Comparison of ENCODE assay signal across 8 mouse cellular contexts in genomic region chr11:70668771-70669505, GRCm38 (mm10). TPM values are rescaled to one million over a fixed set of nuclear protein-coding genes. Genes with fewer than 3 reads are reported as not detected.
DNase-seq lines count a peak whose midpoint lies in the region; ATAC-seq and TF ChIP-seq lines count a peak whose summit lies in the region.

TSS of gene Spag7 (minus strand) at chr11:70669416.

- no peaks in the 10 kb centered on the region for H3K9me3 ChIP-seq in G1E (replicated peaks)
- no peaks in the 10 kb centered on the region for H3K9me3 ChIP-seq in forebrain, embryonic 16.5 days (ENCODE audit: control insufficient read depth, low read length)
- H3K9me3 ChIP-seq in lung, embryonic 14.5 days (ENCODE audit: low read depth, low read length) = no peaks in the 10 kb centered on the region

- TF ChIP-seq CTCF in G1E (IDR thresholded peaks at IDR 0.05; ENCODE audit: low read depth, low read length) = no peak
- TF ChIP-seq CTCF in layer of hippocampus, adult 2 months (conservative IDR thresholded peaks at IDR 0.05) = no peak
- no peak for TF ChIP-seq CTCF in lung, embryonic 14.5 days (IDR thresholded peaks at IDR 0.05; ENCODE audit: low read depth)
- no peak for TF ChIP-seq CTCF in olfactory bulb, adult 2 months (IDR thresholded peaks at IDR 0.05; ENCODE audit: insufficient read depth, low read depth, low read length)
- no peak for TF ChIP-seq CTCF in thymus, adult 2 months (IDR thresholded peaks at IDR 0.05; ENCODE audit: borderline replicate concordance, control insufficient read depth, extremely low read depth, insufficient read depth, low read length, poor library complexity)

- intact Hi-C loops in heart, postnatal 36 days (cut with DNase I) = loop anchor here (1.0 kb wide), 1 partner anchor 13 kb away; no protein-coding TSS in a partner anchor

- no peaks in the 10 kb centered on the region for H3K27me3 ChIP-seq in G1E (ENCODE audit: insufficient read depth, low read length)
- H3K27me3 ChIP-seq in forebrain, embryonic 16.5 days (replicated peaks; ENCODE audit: control insufficient read depth, insufficient read depth, low read length) = no peaks in the 10 kb centered on the region
- no peaks in the 10 kb centered on the region for H3K27me3 ChIP-seq in lung, embryonic 14.5 days (ENCODE audit: insufficient read depth, low read length)
- H3K27me3 ChIP-seq in thymus, adult 2 months (ENCODE audit: control insufficient read depth, insufficient read depth, low read length) = no peaks in the 10 kb centered on the region

- peak; percentile 98 for DNase-seq in G1E (ENCODE audit: low spot score)
- DNase-seq in cerebellum, adult 18-20 months = peak; percentile 94 to 100
- peak; percentile 94 to 97 for DNase-seq in heart, postnatal 36 days
- peak; percentile 92 to 99 for DNase-seq in layer of hippocampus, adult 2 months (ENCODE audit: low spot score in 2 of 2)
- DNase-seq in lung, embryonic 14.5 days = peak; percentile 99
- DNase-seq in thymus, adult 2 months = peak; percentile 96

- peak within 1 kb of the TSS; percentile 77 for H3K4me3 ChIP-seq in G1E (ENCODE audit: low read depth, low read length)
- peak within 1 kb of the TSS; percentile 66 for H3K4me3 ChIP-seq in forebrain, embryonic 16.5 days (replicated peaks; ENCODE audit: low read length)
- H3K4me3 ChIP-seq in layer of hippocampus, adult 2 months = peak within 1 kb of the TSS; percentile 82
- H3K4me3 ChIP-seq in lung, embryonic 14.5 days (ENCODE audit: low read depth, low read length) = peak within 1 kb of the TSS; percentile 53
- peak within 1 kb of the TSS; percentile 70 for H3K4me3 ChIP-seq in olfactory bulb, adult 2 months (ENCODE audit: insufficient read depth, low read depth, low read length)
- peak within 1 kb of the TSS; percentile 76 for H3K4me3 ChIP-seq in thymus, adult 2 months (ENCODE audit: control insufficient read depth, insufficient read depth, low read length)

- peak within 1 kb of the TSS; percentile 63 for H3K9ac ChIP-seq in forebrain, embryonic 16.5 days (replicated peaks; ENCODE audit: low read depth, low read length)
- H3K9ac ChIP-seq in lung, embryonic 14.5 days = peak within 1 kb of the TSS; percentile 58

- H3K27ac ChIP-seq in forebrain, embryonic 16.5 days (ENCODE audit: low read length) = peak within 1 kb of the TSS; percentile 97
- H3K27ac ChIP-seq in layer of hippocampus, adult 2 months = peak within 1 kb of the TSS; percentile 99
- H3K27ac ChIP-seq in lung, embryonic 14.5 days (ENCODE audit: low read depth) = peak within 1 kb of the TSS; percentile 96
- peak within 1 kb of the TSS; percentile 96 for H3K27ac ChIP-seq in olfactory bulb, adult 2 months (ENCODE audit: insufficient read depth, low read depth, low read length)
- peak within 1 kb of the TSS; percentile 89 for H3K27ac ChIP-seq in thymus, adult 2 months (ENCODE audit: control insufficient read depth, insufficient read depth, low read length)

- H3K4me2 ChIP-seq in forebrain, embryonic 16.5 days (ENCODE audit: low read length) = peak within 1 kb of the TSS; percentile 85
- peak within 1 kb of the TSS; percentile 83 for H3K4me2 ChIP-seq in lung, embryonic 14.5 days

- TF ChIP-seq POLR2A in olfactory bulb, adult 2 months (IDR thresholded peaks at IDR 0.05; ENCODE audit: insufficient read depth, low read depth, low read length) = peak; percentile 86
- TF ChIP-seq POLR2A in thymus, adult 2 months (IDR thresholded peaks at IDR 0.05; ENCODE audit: control insufficient read depth, extremely low read depth, insufficient read depth, low read length, poor library complexity) = peak; percentile 53; the same call in 1 of the 2 replicates

- peak; percentile 87 for ATAC-seq in G1E (ENCODE audit: extremely low read depth, insufficient number of reproducible peaks, low FRiP score, poor library complexity, severe bottlenecking)
- peak; percentile 97 for ATAC-seq in forebrain, embryonic 16.5 days
- peak; percentile 97 for ATAC-seq in lung, embryonic 14.5 days (ENCODE audit: insufficient read depth)

- peaks cover 48% of the 10 kb centered on the region for H3K4me1 ChIP-seq in G1E (ENCODE audit: insufficient read depth, low read depth, low read length)
- peaks cover 24% of the 10 kb centered on the region for H3K4me1 ChIP-seq in forebrain, embryonic 16.5 days (replicated peaks; ENCODE audit: control insufficient read depth, insufficient read depth, low read length)
- H3K4me1 ChIP-seq in lung, embryonic 14.5 days (ENCODE audit: insufficient read depth) = 0 out of 2 replicates have a peak, but pooled peaks cover 7% of the 10 kb centered on the region
- peaks cover 15% of the 10 kb centered on the region for H3K4me1 ChIP-seq in olfactory bulb, adult 2 months (ENCODE audit: control insufficient read depth, insufficient read depth, low read length)
- H3K4me1 ChIP-seq in thymus, adult 2 months (replicated peaks; ENCODE audit: control insufficient read depth, insufficient read depth, low read length) = peaks cover 15% of the 10 kb centered on the region

- under 1% methylated on average over 44 of the region's 44 CpGs for WGBS in forebrain, embryonic 16.5 days
- WGBS in lung, embryonic 14.5 days = under 1% methylated on average over 44 of the region's 44 CpGs
- WGBS in olfactory bulb, adult 2 months = under 1% methylated on average over 44 of the region's 44 CpGs
- under 1% methylated on average over 44 of the region's 44 CpGs for WGBS in thymus, adult 2 months

- peaks cover 72% of the 10 kb centered on the region for H3K36me3 ChIP-seq in G1E (replicated peaks)
- H3K36me3 ChIP-seq in forebrain, embryonic 16.5 days (ENCODE audit: control insufficient read depth, insufficient read depth) = peaks cover 12% of the 10 kb centered on the region
- peaks cover 49% of the 10 kb centered on the region for H3K36me3 ChIP-seq in lung, embryonic 14.5 days (ENCODE audit: insufficient read depth)
- peaks cover 13% of the 10 kb centered on the region for H3K36me3 ChIP-seq in thymus, adult 2 months (ENCODE audit: control insufficient read depth, insufficient read depth, low read length)

RNA-seq across cellular contexts. Expression of gene Spag7, which starts in this region (rescaled TPM):
- total RNA-seq in G1E (2014; fragmentation: Nextera tagmentation) (64.2 and 66.9 TPM in 2 replicates), G1E (2017) (64.6 and 81.5 TPM in 2 replicates)
- polyA plus RNA-seq in G1E (2012) = 152 and 196 TPM in 2 replicates
- 119 and 146 TPM in 2 replicates for polyA plus RNA-seq in forebrain, embryonic 16.5 days (2015; fragmentation: Nextera tagmentation; extraction: Ambion mirVana)
- 10 to 100 TPM; 95.0 to 98.6 TPM for total RNA-seq in heart, postnatal 36 days (2021)
- total RNA-seq in layer of hippocampus, adult 2 months (2021) = 10 to 100 TPM; 50.8 to 54.7 TPM
- polyA plus RNA-seq in lung, embryonic 14.5 days (2014; fragmentation: Nextera tagmentation; extraction: Ambion mirVana) = 141 and 167 TPM in 2 replicates
- not detected in 2 replicates for polyA plus RNA-seq in olfactory bulb, adult 2 months (2012; ENCODE audit: insufficient read depth, insufficient read length, low replicate concordance, missing spikeins)
- polyA plus RNA-seq in thymus, adult 2 months (2012; rRNA removed) = 27.5 and 32.2 TPM in 2 replicates

Comparison
In these comparisons a context has a peak if more than half of its experiments do, and no peak if none do; other contexts are left out.
1. Peak in every context shown above with its lines: DNase-seq, ATAC-seq, H3K4me3 ChIP-seq and H3K27ac ChIP-seq.